Mouse (Mus musculus) megakaryocyte, adult 5-6 weeks (primary cell): ENCODE measurements around the gene Cntn4. TPM values are rescaled to one million over a fixed set of nuclear protein-coding genes. Genes with fewer than 3 reads are reported as not detected.

ENCODE experiments used
- ATAC-seq: 2 replicates; pipeline ENCODE4 v1.8.0; 2016; ENCODE audit warnings: mild to moderate bottlenecking, inconsistent platforms; ENCODE audit not compliant: poor library complexity, severe bottlenecking
- total RNA-seq, 2 experiments: library from RNA; stranded (forward) in 1 of 2; stranded (reverse) in 1 of 2; fragments of 153-499, 151-499 nt in 1 of 2; fragments of 221-1000, 200-1000 nt in 1 of 2; gene quantifications; 2 replicates each; pipeline versions ENCODE4 v1.2.3 to v1.2.4; 2015 to 2017

Gene Cntn4
- total RNA-seq (2015): not detected in 2 replicates
- total RNA-seq (2017): not detected in 2 replicates

DNA sequence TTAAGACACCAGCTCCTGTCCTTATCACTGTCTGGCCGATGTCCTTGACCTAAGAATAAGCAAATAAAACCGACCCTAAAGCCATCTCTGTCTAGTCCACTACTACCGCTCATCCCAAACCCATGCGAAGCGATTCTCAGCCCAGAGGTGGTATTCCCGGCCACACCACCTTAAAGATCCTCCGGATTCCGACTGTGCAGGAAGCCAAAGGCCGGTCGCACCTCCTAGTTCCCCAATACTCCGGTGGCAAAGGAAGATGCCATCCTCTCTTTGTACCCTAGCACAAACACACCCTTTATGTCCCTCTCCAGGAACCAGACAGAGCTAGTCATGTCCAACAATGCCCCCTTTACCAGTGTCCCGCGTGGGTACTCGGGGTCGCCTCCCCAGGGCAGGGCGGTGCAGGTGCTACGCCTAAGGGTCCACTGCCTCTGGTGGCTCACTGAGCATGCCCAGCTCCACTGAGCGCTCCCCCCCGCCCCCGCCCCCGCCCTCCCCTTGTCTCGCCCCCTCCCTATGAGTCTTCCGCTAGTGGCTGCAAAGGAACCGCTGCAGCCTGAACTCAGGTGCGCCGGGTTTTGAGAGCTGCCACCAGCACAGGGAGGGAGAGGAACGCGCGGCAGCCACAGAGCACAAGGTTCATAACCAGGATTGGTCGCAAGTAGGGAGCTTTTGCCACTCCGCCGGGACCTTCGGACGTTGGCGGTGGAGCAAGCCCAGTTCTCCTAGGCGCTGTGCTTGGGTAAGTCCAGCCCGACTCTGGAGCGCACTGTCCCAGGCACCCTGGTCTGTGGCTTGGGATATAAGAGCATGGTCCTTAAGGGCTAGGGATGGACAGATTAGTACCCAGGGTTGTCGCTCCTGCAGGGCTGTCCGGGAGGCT is at the start of gene Cntn4:
TSS of gene Cntn4 (plus strand) at position 512 of the 883 bp plus-strand sequence.
- ATAC-seq: no peak

DNA sequence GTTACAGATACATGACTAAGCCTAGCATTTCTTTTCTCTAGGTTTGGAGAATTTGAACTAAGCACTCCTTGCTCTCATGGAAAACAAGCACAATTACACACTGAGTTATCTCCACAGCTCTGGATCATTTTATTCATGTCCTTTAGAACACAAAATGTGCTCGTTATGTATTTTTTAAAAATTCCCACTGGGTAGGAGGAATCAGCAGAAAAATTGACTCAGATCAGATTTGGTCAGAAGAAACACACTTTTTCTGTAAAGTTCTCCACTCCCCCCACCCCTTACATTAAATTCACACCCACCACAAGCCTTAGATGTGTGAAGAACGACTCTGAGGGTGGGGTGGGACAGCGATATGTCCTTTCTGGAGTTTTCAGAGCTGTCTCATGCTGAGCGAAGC is 3.2 kb upstream of the Cntn4 start:
- ATAC-seq: no peak

DNA sequence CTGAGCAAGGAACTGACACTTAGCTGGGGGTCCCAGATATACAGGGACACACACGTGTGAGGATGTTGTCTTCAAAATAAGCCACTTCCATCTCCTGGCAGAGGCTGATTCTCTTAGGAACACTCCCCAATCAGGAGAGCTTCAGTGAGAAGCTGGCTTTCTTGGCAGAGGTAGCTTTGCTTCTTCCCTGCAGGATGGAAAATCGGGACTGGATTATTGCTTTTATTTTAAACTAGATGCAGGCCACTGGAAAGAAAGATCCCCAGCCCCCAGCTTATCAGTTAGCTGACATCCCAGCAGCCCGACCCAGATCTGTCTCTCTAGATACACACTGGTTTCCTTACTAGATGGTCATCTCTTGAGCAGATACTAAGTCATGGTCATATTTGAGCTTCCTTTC is 2.4 kb upstream of the Cntn4 start:
- no peak for ATAC-seq

DNA sequence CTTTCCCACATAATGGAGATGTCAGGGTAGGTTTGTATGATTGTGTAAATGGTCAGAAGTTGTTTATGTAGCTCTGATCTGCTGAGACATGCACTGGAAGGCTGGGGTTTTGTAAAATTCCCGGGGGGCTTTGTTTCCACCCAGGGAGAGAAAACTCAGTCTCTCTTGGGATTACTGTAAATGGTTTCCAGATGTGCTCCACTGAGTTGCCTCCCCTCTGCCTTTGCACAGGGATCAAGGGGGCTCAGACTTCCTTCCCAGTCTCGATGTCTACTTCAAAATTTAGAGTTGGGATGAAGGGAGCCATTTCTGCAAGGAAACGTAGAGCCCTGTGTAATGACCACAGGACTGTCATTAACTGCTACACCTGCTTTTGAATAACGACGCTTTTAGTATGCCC is 823 bp upstream of the Cntn4 start:
- ATAC-seq: no peak

DNA sequence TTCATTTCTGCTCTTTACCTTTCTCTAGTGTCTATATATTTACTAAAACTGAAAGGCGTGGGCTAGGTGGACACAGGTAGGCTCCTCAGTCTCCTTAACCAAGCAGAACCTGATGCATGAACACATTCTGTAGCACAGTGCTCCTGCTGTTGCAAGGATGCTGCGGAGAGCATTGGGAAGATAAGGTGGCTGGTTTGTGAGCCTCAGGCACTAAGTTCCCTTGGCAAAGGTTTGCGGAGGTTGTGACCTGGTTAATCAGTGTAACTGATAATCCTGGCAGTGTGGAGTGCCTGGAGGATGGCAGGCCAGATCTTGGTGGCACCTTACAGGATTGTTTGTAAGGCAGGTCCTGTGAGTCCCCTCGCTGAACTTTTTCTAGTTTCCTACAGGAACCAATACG is 1.3 kb downstream of the Cntn4 start:
- ATAC-seq: no peak

DNA sequence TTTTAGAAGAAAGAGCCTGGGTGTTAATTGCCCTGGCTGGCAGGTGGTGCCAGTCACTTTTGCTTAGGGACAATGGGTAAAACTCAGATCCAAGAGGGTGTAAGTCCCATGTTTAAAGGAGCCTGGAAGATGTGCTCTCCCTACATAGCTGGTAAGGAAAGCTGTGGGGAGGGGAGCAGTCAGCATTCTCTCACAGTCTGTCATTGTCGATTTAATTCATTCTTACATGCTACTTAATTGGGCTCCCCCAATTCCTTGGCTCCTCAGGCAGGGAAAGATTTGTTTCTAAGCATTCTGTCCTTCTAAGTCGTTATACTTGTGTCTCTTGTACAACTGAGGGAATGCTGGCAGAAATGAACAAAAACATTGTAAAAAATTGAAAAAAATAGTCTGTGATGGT is 4.0 kb downstream of the Cntn4 start:
- no peak for ATAC-seq

DNA sequence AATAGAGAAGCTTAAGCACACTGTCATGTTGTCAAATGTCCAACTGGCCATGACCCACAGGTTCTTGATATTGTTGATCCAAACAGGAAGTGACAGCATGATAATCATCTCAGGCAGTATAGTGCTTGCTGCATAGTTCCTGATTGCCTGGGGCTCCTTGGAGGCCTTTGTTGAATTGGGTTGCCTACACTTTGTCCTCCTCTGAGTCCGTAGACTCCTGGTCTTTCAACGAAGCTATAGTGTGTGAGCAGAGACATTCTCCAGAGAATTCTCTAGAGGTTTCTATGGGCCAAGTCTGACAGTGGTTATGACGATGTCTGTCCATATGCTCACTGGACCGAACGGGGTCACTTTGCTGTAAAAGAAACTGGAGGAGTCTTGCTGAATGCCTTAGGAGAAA is 5.8 kb downstream of the Cntn4 start:
- ATAC-seq: no peak

DNA sequence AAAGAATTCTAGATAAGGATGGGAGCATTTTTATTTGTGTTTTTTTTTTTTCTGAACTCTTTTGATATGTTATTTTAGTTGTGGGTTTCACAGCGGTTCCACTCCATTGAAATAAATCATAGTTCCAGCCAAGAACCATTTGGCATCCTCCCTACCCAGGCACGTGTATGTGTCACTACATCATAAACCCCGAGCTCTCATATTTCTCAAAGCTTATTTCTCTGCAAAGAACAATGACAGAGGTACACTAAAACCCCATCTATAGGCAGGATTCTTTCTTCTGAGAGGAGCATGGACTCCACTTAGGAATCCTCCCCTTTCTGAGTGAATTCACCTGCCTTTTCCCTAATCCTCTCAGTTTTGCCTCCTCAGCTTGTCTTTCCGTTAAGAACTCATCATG is 6.7 kb downstream of the Cntn4 start:
- no peak for ATAC-seq

DNA sequence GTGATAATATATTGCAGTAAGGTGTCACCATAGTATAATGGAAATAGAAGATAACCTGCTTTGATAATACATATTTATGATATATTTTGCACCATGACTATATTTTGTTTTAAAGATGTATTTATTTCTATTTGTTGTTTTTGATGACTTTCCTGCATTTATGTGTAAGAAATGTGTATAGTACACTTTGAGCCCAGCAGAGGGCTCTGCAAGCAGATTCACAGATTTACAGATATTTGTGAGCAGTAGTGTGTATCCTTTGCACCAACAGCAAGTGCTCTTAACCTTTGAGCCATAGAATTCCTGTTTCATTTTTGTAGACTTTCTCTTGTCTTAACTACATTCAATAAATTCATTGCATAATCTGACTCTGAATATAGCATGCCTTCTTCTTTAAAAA is 10.7 kb downstream of the Cntn4 start:
- ATAC-seq: no peak

DNA sequence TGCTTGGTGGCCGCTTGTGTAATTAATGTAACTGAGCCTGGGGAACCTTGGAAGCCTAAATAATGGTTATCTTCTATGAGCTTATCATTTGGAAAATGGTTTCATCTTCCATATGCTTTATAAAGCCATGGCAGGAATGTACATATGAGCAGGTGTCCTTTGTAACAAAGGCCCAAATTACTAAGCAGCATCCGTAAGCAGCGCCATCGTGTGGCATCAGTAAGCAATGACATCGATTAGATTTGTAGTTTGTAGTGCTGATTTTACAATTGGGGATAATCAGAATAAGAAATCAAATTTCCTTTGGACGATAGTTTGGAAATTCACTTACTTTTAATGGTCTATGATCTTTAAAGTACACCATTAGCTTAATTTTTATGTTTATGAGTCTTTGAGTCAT is 64.6 kb downstream of the Cntn4 start:
- ATAC-seq: no peak

DNA sequence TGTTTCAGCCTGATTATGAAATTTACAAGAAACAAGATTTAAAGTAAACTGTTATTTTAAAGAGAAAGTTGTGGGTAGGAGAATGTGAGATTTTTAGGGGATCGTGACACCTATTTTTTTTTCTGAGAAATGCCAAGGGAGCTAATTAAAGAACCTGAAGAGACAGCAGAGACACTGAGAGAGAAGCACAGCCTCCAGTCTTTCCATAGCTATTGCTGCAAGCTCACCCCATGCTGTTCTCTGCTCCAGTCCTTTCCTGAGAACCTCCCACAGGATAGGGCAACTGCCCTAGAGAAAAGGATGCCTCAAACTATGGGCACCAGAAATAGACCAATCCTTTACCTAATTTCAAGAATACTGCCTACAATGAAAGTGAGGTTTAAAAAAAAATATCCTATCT is 103.2 kb downstream of the Cntn4 start:
- no peak for ATAC-seq

DNA sequence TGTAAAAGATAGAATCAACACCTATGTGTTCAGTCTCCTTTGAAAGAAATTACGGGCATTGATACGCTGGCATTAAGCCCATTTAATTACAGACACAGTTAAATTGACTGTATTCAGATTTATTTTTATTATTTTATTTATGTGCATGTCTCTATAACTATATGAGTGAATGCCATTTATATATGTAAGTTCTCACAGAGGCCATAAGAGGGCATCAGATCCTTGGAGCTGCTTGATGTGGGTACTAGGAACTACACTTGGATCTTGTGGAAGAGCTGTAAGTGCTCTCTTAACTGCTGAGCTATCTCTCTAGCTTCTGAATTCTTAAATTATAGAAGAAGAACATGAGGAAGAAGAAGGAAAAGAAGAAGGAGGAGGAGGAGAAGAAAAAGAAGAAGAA is 111.0 kb downstream of the Cntn4 start:
- no peak for ATAC-seq

DNA sequence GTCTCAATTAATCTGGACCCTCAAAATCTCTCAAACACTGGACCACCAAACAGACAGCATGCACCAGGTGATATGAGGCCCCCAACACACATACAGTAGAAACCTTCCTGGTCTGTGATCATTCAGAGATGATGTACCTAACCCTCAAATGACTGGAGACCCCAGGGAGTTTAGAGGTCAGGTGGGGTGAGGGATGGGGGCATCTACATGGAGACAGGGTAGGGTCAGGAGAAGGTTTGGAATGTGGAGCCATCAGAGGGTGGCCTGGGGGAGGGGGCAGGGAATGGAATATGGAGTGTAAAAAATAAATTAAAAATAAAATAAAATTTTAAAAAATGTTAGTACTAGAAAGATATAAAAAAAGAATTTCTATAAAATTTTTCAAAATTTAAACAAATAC is 157.6 kb downstream of the Cntn4 start:
- ATAC-seq: no peak

DNA sequence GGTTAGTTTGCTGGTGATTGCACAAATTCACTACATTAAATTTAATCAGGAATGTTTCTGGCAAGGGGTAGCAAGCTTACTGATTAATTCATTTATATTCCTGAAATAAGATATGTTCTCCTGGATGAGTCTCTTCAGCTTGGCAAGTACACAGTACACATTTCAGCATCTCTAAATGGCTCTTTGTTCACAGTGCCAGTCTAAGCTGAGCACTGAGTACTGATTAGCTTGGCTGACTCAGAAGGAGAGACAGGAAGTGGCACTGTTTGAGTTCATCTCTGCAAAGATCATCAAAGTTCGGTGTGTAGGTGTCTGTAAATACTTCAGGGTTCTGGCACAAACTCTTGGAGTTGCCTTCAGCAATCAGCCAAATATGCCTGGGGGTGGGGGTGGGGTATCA is 169.8 kb downstream of the Cntn4 start:
- no peak for ATAC-seq

DNA sequence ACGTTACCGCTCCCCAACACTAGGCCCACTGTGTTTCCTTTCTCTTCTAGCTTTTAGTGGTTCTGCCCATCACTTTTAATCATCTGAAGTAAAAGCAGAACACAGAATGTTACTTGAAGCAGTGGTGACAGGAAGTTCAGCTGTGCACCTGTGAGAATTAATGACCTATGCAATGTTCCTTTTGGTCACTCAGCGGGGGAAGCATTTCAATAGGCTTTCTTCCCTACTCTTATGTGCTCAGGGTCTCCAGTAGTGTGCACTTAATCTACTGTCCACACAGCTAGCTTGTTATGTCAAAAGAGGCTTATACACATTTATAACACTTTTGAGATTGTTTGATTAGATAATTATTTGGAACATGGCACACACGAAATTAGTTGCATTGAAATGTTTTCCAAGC is 215.4 kb downstream of the Cntn4 start:
- ATAC-seq: no peak

DNA sequence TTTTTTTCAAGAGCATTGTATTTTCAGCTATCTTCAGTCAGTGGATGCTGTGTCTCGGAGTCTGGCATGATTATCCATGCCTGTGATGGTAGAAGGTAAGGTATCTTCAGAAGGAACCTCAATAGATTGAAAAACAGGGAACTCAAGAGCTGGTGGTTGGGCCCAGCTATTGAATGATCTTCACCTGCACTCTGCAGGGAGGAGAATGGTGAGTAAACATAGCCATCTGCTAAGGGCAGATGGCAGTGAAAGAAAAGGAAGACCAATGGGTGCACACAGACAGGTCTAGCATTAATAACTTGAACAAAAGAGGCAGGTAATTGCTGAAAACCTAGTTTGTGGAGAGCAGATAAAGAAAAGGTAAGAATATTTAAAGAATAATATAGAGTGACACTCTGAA is 261.0 kb downstream of the Cntn4 start:
- ATAC-seq: no peak

DNA sequence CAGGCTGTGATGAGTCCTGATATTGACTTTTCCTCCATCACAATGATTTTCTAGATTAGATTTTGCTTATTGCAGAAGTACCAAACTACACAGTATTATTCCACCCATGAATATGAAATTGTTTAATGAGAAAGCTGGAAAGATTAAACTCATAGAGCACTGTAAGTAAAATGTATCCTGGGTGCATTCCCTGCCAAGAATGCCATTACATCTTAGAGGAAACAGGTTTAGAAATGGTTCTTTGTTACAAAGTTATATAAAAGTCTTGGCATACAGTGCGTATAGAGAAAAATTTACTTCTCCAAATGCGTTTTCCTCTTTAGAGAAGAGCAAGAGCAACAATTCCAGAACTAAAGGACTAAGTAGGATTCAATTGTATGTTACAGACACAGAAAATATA is 261.8 kb downstream of the Cntn4 start:
- no peak for ATAC-seq

DNA sequence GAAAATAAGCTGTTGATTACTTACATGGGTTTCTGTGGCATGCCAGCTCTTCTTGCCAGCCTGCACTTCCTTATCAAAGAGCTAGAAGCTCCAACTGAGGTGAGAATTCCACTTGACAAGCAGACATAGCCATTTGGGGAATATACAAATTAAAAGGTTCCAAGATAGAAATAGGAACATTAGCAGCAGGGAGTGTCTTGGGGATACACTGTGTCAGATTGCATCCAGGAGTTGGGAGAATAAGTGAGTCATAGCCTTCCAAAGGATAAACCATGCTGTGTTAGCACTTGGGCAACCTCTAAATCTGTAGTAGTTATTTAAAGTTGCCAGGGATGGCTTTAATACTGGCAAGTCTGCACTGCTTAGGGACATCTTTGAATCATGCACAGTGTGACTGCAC is 263.1 kb downstream of the Cntn4 start:
- ATAC-seq: no peak

DNA sequence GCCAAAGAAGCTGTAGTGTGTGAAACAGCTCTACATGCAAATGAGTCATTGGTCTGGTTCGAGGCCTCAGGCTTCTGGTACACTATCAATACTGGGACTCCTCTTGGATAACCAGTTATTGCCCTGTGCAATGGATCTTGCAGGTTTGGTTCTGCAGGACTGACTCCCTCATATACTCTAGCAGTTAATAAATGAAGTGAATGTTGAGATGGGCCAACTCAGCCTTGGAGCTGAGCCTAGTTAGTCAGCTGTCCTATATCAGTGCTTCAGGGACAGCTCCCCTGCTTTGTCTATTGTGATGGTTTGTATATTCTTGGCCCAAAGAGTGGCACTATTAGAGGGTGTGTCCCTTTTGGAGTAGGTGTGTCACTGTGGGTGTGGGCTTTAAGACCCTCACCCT is 314.0 kb downstream of the Cntn4 start:
- no peak for ATAC-seq

DNA sequence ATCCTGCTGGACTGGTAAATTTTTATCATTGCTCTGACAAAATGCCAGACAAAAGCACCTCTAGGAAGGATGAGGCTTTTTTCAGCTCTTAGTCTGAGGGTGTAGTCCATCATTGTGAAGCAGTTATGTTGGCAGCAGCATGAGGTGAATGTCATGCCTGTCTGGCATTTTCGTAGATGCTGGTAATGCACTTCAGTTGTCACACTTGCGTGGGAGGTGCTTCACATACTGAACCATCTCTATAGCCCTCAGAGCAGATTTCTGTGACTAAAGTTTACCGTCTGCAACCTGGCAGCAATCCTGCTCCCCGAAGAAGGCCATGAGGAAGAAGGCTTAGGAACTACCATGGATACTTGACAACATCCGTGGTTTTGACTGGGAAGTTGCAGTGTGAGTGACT is 335.6 kb downstream of the Cntn4 start:
- ATAC-seq: no peak

DNA sequence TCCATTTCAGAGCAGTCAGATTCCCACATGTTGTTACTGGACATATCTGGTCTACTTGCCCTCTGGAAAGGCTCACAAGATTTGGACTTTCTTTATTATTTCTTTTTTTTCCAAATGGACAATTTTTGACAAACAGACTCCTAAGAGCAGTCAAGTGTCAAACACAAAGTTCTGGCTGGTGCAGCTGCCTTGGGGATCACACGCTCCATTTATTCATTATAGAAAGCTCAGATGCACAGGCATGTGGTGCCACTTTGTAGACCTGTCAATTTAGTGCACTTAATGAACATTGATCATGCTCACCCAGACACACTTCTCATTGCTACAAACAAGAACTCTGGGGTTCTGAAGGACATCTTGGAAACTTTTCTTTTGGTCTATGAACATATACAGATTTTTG is 337.7 kb downstream of the Cntn4 start:
- no peak for ATAC-seq

DNA sequence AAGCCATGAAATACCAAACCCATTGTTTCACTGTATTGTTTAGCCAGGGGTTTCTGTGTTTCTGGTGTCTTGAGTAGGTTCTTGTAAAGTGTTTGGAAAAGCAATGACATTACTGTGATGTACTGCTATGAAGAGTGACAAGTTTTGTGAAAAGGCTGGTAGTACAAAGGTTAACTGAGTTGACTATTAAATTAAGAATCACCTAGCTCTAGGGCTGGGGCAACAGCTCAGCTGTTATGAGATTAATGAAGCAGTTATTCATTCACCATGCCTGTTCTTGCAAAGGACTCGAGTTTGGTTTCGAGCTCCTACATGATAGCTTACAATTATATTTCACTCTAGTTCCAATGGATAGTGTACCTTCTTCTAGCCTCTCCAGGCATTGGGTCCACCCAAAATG is 371.4 kb downstream of the Cntn4 start:
- no peak for ATAC-seq

DNA sequence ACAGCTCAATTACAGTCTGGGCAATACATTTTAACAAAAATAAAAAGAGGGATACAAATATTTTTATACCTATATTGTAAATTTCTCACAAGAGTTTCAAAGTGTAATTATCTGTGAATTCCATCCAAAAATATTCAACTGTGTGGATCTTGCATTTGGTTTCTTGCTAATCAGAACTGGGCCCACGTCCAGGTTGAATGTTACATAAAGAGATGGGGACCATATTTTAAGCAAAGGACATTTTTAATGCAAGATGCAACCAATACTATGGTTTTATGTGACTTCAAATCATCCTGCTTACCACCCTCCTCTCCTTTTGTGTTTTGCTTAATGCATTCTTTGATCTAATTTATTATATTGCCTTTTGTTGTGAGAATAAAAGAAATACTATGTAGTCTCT is 378.7 kb downstream of the Cntn4 start:
- ATAC-seq: no peak
